Mouse (Mus musculus) lung, adult 2 months (tissue): ENCODE data around the gene Pcgf1.

Source experiments
- CTCF ChIP-seq: fragments of 200-500 bp; IDR thresholded peaks from 2 replicates; pipeline ENCODE4 v1.5.1; 2011; ENCODE audit warnings: mild to moderate bottlenecking, low read length, control low read depth; ENCODE audit not compliant: insufficient read depth
- POLR2A ChIP-seq: fragments of 200-500 bp; IDR thresholded peaks from 2 replicates; pipeline ENCODE4 v1.6.1; 2011; ENCODE audit warnings: low read depth, mild to moderate bottlenecking, control low read depth, low read length, borderline replicate concordance; ENCODE audit errors: extremely low read depth

DNA sequence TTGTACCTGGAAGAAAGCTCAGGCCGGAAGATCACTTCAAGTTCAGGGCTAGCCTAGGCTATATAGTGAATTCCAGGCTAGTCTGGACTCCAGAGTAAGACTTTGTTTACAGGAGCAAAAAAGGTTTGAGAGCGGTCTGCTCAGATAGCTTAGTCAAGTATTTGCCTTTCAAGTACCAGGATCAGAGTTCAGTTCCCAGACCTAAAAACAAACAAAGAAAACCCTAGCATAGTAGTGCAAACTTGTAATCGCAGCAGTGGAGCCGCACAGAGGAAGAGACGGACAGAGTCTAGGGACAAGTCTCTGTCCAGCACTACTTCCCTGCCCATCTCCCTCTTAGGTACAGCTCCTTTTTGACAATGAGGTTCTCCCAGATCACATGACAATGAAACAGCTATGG, 2.5 kb downstream of the Pcgf1 start:
- TF ChIP-seq CTCF: no peak
- TF ChIP-seq POLR2A: no peak
